Mouse (Mus musculus) CH12.LX (cell line): ENCODE measurements at regions not wholly inside any gene's neighbourhood (a gene's known extent, or its start where the extent isn't known, plus 50 kb on each side); places are given as distances from the start of the nearest gene placed in this dataset.

Experiments used
- DNase-seq: peaks from one replicate; pipeline ENCODE4 v3.0.0-alpha.2; 2013; ENCODE audit errors: extremely low read depth
- H3K27ac ChIP-seq: 2 replicates; pipeline ENCODE4 v1.5.1; 2012; ENCODE audit warnings: low read depth, mild to moderate bottlenecking, control low read depth, moderate library complexity; ENCODE audit not compliant: insufficient read depth
- H3K27me3 ChIP-seq: replicated peaks from 2 replicates; pipeline ENCODE3; 2012; ENCODE audit warnings: inconsistent platforms
- H3K36me3 ChIP-seq, 2 experiments: replicated peaks in 1 of 2; 2 replicates each; pipeline versions ENCODE3 to v1.6.1; 2012; ENCODE audit warnings: inconsistent platforms in 1 of 2, low read length in 1 of 2, mild to moderate bottlenecking in 1 of 2, mixed read lengths in 1 of 2, moderate library complexity in 1 of 2; ENCODE audit not compliant: control insufficient read depth in 1 of 2, insufficient read depth in 1 of 2
- H3K4me1 ChIP-seq, 2 experiments: 2 replicates each; pipeline ENCODE4 v1.6.1; 2012; ENCODE audit warnings: inconsistent platforms in 1 of 2, moderate library complexity in 1 of 2; ENCODE audit not compliant: insufficient read depth in 2 of 2, control insufficient read depth in 1 of 2
- H3K4me2 ChIP-seq: 2 replicates; pipeline ENCODE4 v1.6.1; 2012; ENCODE audit warnings: low read depth, mild to moderate bottlenecking, control low read depth; ENCODE audit not compliant: poor library complexity, insufficient read depth, severe bottlenecking
- H3K4me3 ChIP-seq, 3 experiments: fragments of 150-350 bp in 1 of 3; sonication (generic) in 1 of 3; replicated peaks in 1 of 3; 2 replicates each; pipeline versions ENCODE3 to v1.5.1; 2011 to 2012; ENCODE audit warnings: low read depth in 2 of 3, low read length in 2 of 3, mild to moderate bottlenecking in 2 of 3, moderate library complexity in 2 of 3, control low read depth in 1 of 3, improper control_type of control experiment in 1 of 3, inconsistent platforms in 1 of 3, mixed read lengths in 1 of 3; ENCODE audit not compliant: poor library complexity in 1 of 3
- H3K79me2 ChIP-seq: replicated peaks from 2 replicates; pipeline ENCODE4 v1.6.1; 2012; ENCODE audit warnings: mild to moderate bottlenecking, moderate library complexity; ENCODE audit not compliant: control insufficient read depth, poor library complexity, insufficient read depth, severe bottlenecking; ENCODE audit errors: extremely low read depth
- H3K9ac ChIP-seq: 2 replicates; pipeline ENCODE4 v1.6.1; 2012; ENCODE audit warnings: low read depth, mild to moderate bottlenecking, control low read depth, moderate library complexity; ENCODE audit not compliant: insufficient read depth
- H3K9me3 ChIP-seq: replicated peaks from 2 replicates; pipeline ENCODE3; 2012; ENCODE audit warnings: low read length, inconsistent platforms, mixed read lengths
- BHLHE40 ChIP-seq: IDR thresholded peaks from 2 replicates; pipeline ENCODE4 v1.6.1; 2011; ENCODE audit warnings: mild to moderate bottlenecking, low read depth, low read length, improper control_type of control experiment
- CHD2 ChIP-seq: IDR thresholded peaks from 2 replicates; pipeline ENCODE4 v1.6.1; 2011; ENCODE audit warnings: low read length, improper control_type of control experiment
- CTCF ChIP-seq, 2 experiments: IDR thresholded peaks in 1 of 2; conservative IDR thresholded peaks in 1 of 2; 2 replicates each; pipeline ENCODE4 v1.5.1; 2011 to 2012; ENCODE audit warnings: low read depth in 2 of 2, low read length in 2 of 2, improper control_type of control experiment in 1 of 2, inconsistent platforms in 1 of 2, mild to moderate bottlenecking in 1 of 2, moderate library complexity in 1 of 2
- ELF1 ChIP-seq: IDR thresholded peaks from 2 replicates; pipeline ENCODE4 v1.6.1; 2014; ENCODE audit warnings: low read depth, mild to moderate bottlenecking, inconsistent platforms, low read length, improper control_type of control experiment
- EP300 ChIP-seq: IDR thresholded peaks from 2 replicates; pipeline ENCODE4 v1.6.1; 2011; ENCODE audit warnings: low read length, improper control_type of control experiment
- ETS1 ChIP-seq: conservative IDR thresholded peaks from 2 replicates; pipeline ENCODE4 v1.6.1; 2012; ENCODE audit warnings: low read depth, mild to moderate bottlenecking, inconsistent platforms, low read length, improper control_type of control experiment, moderate library complexity
- GABPA ChIP-seq: IDR thresholded peaks from 2 replicates; pipeline ENCODE4 v1.6.1; 2012; ENCODE audit warnings: low read depth, low read length, improper control_type of control experiment, inconsistent platforms; ENCODE audit not compliant: insufficient replicate concordance
- IRF4 ChIP-seq: IDR thresholded peaks from 2 replicates; pipeline ENCODE4 v1.6.1; 2014; ENCODE audit warnings: low read depth, mild to moderate bottlenecking, inconsistent platforms, low read length, improper control_type of control experiment
- JUN ChIP-seq: IDR thresholded peaks from 2 replicates; pipeline ENCODE4 v1.6.1; 2011; ENCODE audit warnings: low read depth, mild to moderate bottlenecking, low read length, improper control_type of control experiment, moderate library complexity; ENCODE audit not compliant: insufficient read depth
- JUND ChIP-seq: conservative IDR thresholded peaks from 2 replicates; pipeline ENCODE4 v1.6.1; 2011; ENCODE audit warnings: low read depth, low read length, improper control_type of control experiment
- KAT2A ChIP-seq: IDR thresholded peaks from 2 replicates; pipeline ENCODE4 v1.6.1; 2012; ENCODE audit warnings: low read length, improper control_type of control experiment, inconsistent platforms; ENCODE audit not compliant: insufficient replicate concordance
- MAZ ChIP-seq: IDR thresholded peaks from 2 replicates; pipeline ENCODE4 v1.6.1; 2012; ENCODE audit warnings: low read depth, mild to moderate bottlenecking, inconsistent platforms, low read length, improper control_type of control experiment, moderate library complexity
- MYC ChIP-seq: IDR thresholded peaks from 2 replicates; pipeline ENCODE4 v1.6.1; 2011; ENCODE audit warnings: low read depth, mild to moderate bottlenecking, improper control_type of control experiment, low read length
- NELFE ChIP-seq: IDR thresholded peaks from 2 replicates; pipeline ENCODE4 v1.6.1; 2011; ENCODE audit warnings: low read depth, low read length, improper control_type of control experiment
- PAX5 ChIP-seq: IDR thresholded peaks from 2 replicates; pipeline ENCODE4 v1.6.1; 2012; ENCODE audit warnings: low read length, inconsistent platforms, mixed read lengths
- POLR2AphosphoS2 ChIP-seq: IDR thresholded peaks from 2 replicates; pipeline ENCODE4 v1.6.1; 2011; ENCODE audit warnings: low read depth, low read length, improper control_type of control experiment
- RAD21 ChIP-seq: IDR thresholded peaks from 2 replicates; pipeline ENCODE4 v1.6.1; 2011; ENCODE audit warnings: low read depth, mild to moderate bottlenecking, low read length, improper control_type of control experiment, moderate library complexity
- SIN3A ChIP-seq: IDR thresholded peaks from 2 replicates; pipeline ENCODE4 v1.6.1; 2012; ENCODE audit warnings: low read length, improper control_type of control experiment, inconsistent platforms
- TCF12 ChIP-seq: IDR thresholded peaks from 2 replicates; pipeline ENCODE4 v1.6.1; 2014; ENCODE audit warnings: low read depth, mild to moderate bottlenecking, inconsistent platforms, low read length, improper control_type of control experiment
- UBTF ChIP-seq: IDR thresholded peaks from 2 replicates; pipeline ENCODE4 v1.6.1; 2012; ENCODE audit warnings: low read depth, mild to moderate bottlenecking, inconsistent platforms, low read length, improper control_type of control experiment, moderate library complexity
- USF1 ChIP-seq: IDR thresholded peaks from 2 replicates; pipeline ENCODE4 v1.6.1; 2014; ENCODE audit warnings: low read depth, mild to moderate bottlenecking, inconsistent platforms, low read length, improper control_type of control experiment
- USF2 ChIP-seq: conservative IDR thresholded peaks from 2 replicates; pipeline ENCODE4 v1.6.1; 2011; ENCODE audit warnings: low read depth, low read length, improper control_type of control experiment
- ZC3H11A ChIP-seq: IDR thresholded peaks from 2 replicates; pipeline ENCODE4 v1.6.1; 2012; ENCODE audit warnings: low read depth, mild to moderate bottlenecking, inconsistent platforms, low read length, improper control_type of control experiment
- ZKSCAN1 ChIP-seq: IDR thresholded peaks from 2 replicates; pipeline ENCODE4 v1.6.1; 2012; ENCODE audit warnings: low read depth, inconsistent platforms, low read length, improper control_type of control experiment, borderline replicate concordance
- ZNF384 ChIP-seq: IDR thresholded peaks from 2 replicates; pipeline ENCODE4 v1.6.1; 2012; ENCODE audit warnings: low read depth, low read length, improper control_type of control experiment, inconsistent platforms
- dilution Hi-C: fragments of 300-500 bp; cut with MboI; formaldehyde crosslinking; loops from 2 replicates; pipeline ENCODE4 v1.14.3; 2020; ENCODE audit warnings: low sequenced_read_pairs; ENCODE audit not compliant: extremely low pct_unique_long_range_greater_than_20kb, extremely low pct_ligation_motif_present
- in situ Hi-C: fragments of 300-500 bp; cut with MboI; formaldehyde crosslinking; loops from 3 replicates; pipeline ENCODE4 v1.14.3; 2019; ENCODE audit warnings: low sequenced_read_pairs, low pct_ligation_motif_present, low pct_unique_long_range_greater_than_20kb, mixed read lengths

GRCm38 (mm10) chr17:82312191-82312590 is 574.0 kb upstream of the Slc8a1 start:
- dilution Hi-C loops, result no loop called here
- peaks cover 11% of the 10 kb centered on the region for H3K9me3 ChIP-seq
- H3K79me2 ChIP-seq, result no peaks in the 10 kb centered on the region
- in situ Hi-C loops, result no loop called here
- no peak overlapping the region for H3K9ac ChIP-seq
- DNase-seq, result no peak
- H3K4me2 ChIP-seq, result no peak overlapping the region
- H3K4me1 ChIP-seq, result no peaks in the 10 kb centered on the region
- H3K27ac ChIP-seq, result no peak overlapping the region
- TF ChIP-seq PAX5, result no peak
- no peak for TF ChIP-seq ELF1
- TF ChIP-seq USF2, result no peak
- TF ChIP-seq BHLHE40, result no peak
- TF ChIP-seq JUND, result no peak
- TF ChIP-seq MAZ, result no peak
- TF ChIP-seq USF1, result no peak
- TF ChIP-seq ETS1, result no peak
- TF ChIP-seq EP300, result no peak
- TF ChIP-seq MYC, result no peak
- TF ChIP-seq TCF12, result no peak
- TF ChIP-seq IRF4, result no peak
- no peak for TF ChIP-seq UBTF
- TF ChIP-seq SIN3A, result no peak
- H3K4me3 ChIP-seq, result no peak overlapping the region
- H3K27me3 ChIP-seq, result no peaks in the 10 kb centered on the region
- H3K36me3 ChIP-seq, result no peaks in the 10 kb centered on the region

GRCm38 (mm10) chr17:82306347-82306746 is 568.2 kb upstream of the Slc8a1 start:
- H3K9ac ChIP-seq, result no peak overlapping the region
- H3K9me3 ChIP-seq, result peaks cover 29% of the 10 kb centered on the region
- H3K79me2 ChIP-seq, result no peaks in the 10 kb centered on the region
- no peak for DNase-seq
- no peaks in the 10 kb centered on the region for H3K27me3 ChIP-seq
- dilution Hi-C loops, result no loop called here
- H3K36me3 ChIP-seq, result no peaks in the 10 kb centered on the region
- no peak overlapping the region for H3K4me2 ChIP-seq
- no peak overlapping the region for H3K27ac ChIP-seq
- no peak overlapping the region for H3K4me3 ChIP-seq
- H3K4me1 ChIP-seq, result no peaks in the 10 kb centered on the region
- TF ChIP-seq PAX5 (no peak), GABPA (no peak), KAT2A (no peak), MAZ (no peak), CTCF (conservative IDR thresholded peaks at IDR 0.05 in 1 of 2, IDR thresholded peaks at IDR 0.05 in 1 of 2; ENCODE audit: low read depth in 2 of 2, low read length in 2 of 2) (no peak), UBTF (no peak), POLR2AphosphoS2 (no peak), ZC3H11A (no peak), EP300 (no peak), RAD21 (no peak), ZKSCAN1 (no peak), CHD2 (no peak), NELFE (no peak), SIN3A (no peak), ZNF384 (no peak), JUN (no peak)
- TF ChIP-seq, all 38 proteins: peak for 0
- in situ Hi-C loops, result no loop called here
